Mouse (Mus musculus) intestine, embryonic 16.5 days (tissue): ENCODE measurements around the gene Zfp442. TPM values are rescaled to one million over a fixed set of nuclear protein-coding genes. Genes with fewer than 3 reads are reported as not detected.
A peak's percentile ranks its signal among the peaks of the same experiment; 100 is the strongest.
"Not testable (repeated sequence)": the region's sequence is repeated elsewhere in the genome, so short reads cannot be mapped to it uniquely, and the experiment has no call there.

ENCODE experiments used
- ATAC-seq: fragments of 200-750 bp; cut with Nextera tagmentation; 2 replicates; pipeline ENCODE4 v1.8.0; 2017; ENCODE audit warnings: moderate TSS enrichment, moderate library complexity
- H3K27ac ChIP-seq: fragments of 300-500 bp; sonication (generic); 2 replicates; pipeline ENCODE4 v1.5.1; 2014; ENCODE audit warnings: mild to moderate bottlenecking, low read length
- H3K27me3 ChIP-seq: fragments of 300-500 bp; sonication (generic); replicated peaks from 2 replicates; pipeline ENCODE4 v1.6.1; 2014; ENCODE audit warnings: low read length, control low read depth, mixed read lengths; ENCODE audit not compliant: control insufficient read depth, insufficient read depth
- H3K36me3 ChIP-seq: fragments of 300-500 bp; sonication (generic); 2 replicates; pipeline ENCODE4 v1.6.1; 2014; ENCODE audit warnings: low read length, control low read depth; ENCODE audit not compliant: control insufficient read depth, insufficient read depth
- H3K4me1 ChIP-seq: fragments of 300-500 bp; sonication (generic); 2 replicates; pipeline ENCODE4 v1.6.1; 2014; ENCODE audit warnings: low read length, control low read depth, mixed read lengths; ENCODE audit not compliant: control insufficient read depth, insufficient read depth
- H3K4me2 ChIP-seq: fragments of 300-500 bp; sonication (generic); 2 replicates; pipeline ENCODE4 v1.6.1; 2014; ENCODE audit warnings: low read depth, low read length, control low read depth
- H3K4me3 ChIP-seq: fragments of 300-500 bp; sonication (generic); 2 replicates; pipeline ENCODE4 v1.5.1; 2014; ENCODE audit warnings: mild to moderate bottlenecking, low read length
- H3K9ac ChIP-seq: fragments of 300-500 bp; sonication (generic); 2 replicates; pipeline ENCODE4 v1.6.1; 2014; ENCODE audit warnings: low read depth, low read length
- H3K9me3 ChIP-seq: fragments of 300-500 bp; sonication (generic); 2 replicates; pipeline ENCODE4 v1.6.1; 2016; ENCODE audit warnings: low read length, control low read depth; ENCODE audit not compliant: control insufficient read depth
- WGBS: fragments of 180-500 bp; shearing (Covaris S2); extraction: QIAGEN DNeasy Blood & Tissue Kit; methylation state at CpG from one replicate; pipeline ENCODE4 v1.1.7; 2014; 5-methylcytosine and 5-hydroxymethylcytosine counted together
- polyA plus RNA-seq: library from polyadenylated mRNA; unstranded; fragments of >200 nt; fragmentation: Nextera tagmentation; extraction: Ambion mirVana; gene quantifications from 2 replicates; pipeline ENCODE4 v1.2.1, GENCODE M21; 2015

Zfp442 gene
- polyA plus RNA-seq, 1 experiment from 2014 or later: 5.7 TPM

- Histone ChIP-seq H3K9ac (peak within 1 kb of the TSS; percentile 81), H3K27ac (peak within 1 kb of the TSS; percentile 87), H3K4me3 (peak within 1 kb of the TSS; percentile 72), H3K4me2 (peak within 1 kb of the TSS; percentile 60)
- H3K27me3 ChIP-seq, H3K36me3 ChIP-seq, H3K4me1 ChIP-seq, H3K9me3 ChIP-seq: not testable (repeated sequence)
- WGBS: 1% methylated on average over 16 of the region's 17 CpGs
- ATAC-seq: peak; percentile 99
Measured at GRCm38 (mm10) chr2:150362113-150362877, 89.0 kb downstream of the Zfp442 start, which contains the start of gene 3300002I08Rik. 3300002I08Rik (minus strand) TSS chr2:150362765.

Other genes with a start within 250 kb of the Zfp442 start
- 7.2 and 8.3 TPM in 2 replicates for gene Zfp937, start 233.4 kb downstream of the Zfp442 start, polyA plus RNA-seq
- gene Gm21994, start 195.9 kb downstream of the Zfp442 start, polyA plus RNA-seq: 3.0 and 3.4 TPM in 2 replicates
- 0.04 TPM in 1 of 2 replicates, not detected in the other for gene Gm14124, start 194.0 kb downstream of the Zfp442 start, polyA plus RNA-seq
- gene Gm10130, start 127.8 kb downstream of the Zfp442 start, polyA plus RNA-seq: 1.8 and 3.3 TPM in 2 replicates
- gene 3300002I08Rik, start 88.7 kb downstream of the Zfp442 start, polyA plus RNA-seq: 4.7 and 5.5 TPM in 2 replicates
- gene Zfp345, start 33.6 kb upstream of the Zfp442 start, polyA plus RNA-seq: not detected in 2 replicates
- 0.32 and 0.67 TPM in 2 replicates for gene Cst7, start 118.9 kb upstream of the Zfp442 start, polyA plus RNA-seq
- 38.8 and 42.9 TPM in 2 replicates for gene Apmap, start 157.1 kb upstream of the Zfp442 start, polyA plus RNA-seq
- gene Acss1, start 217.0 kb upstream of the Zfp442 start, polyA plus RNA-seq: 35.3 and 37.7 TPM in 2 replicates
- gene Vsx1, start 237.9 kb upstream of the Zfp442 start, polyA plus RNA-seq: not detected in 2 replicates